Mouse (Mus musculus) embryonic stem cell, embryonic (primary cell): ENCODE data around the gene Smurf1.

ENCODE experiments used
- CTCF ChIA-PET, 4 experiments: fragments of 300-600 bp in 2 of 4; fragments of 350-600 bp in 2 of 4; sonication (Branson Sonifier 250); formaldehyde crosslinking; loops; one replicate each; lab custom pipeline; 2022; ENCODE audit warnings: inconsistent platforms in 2 of 4; lab: Charles Lee
- POLR2A ChIA-PET, 4 experiments: fragments of 300-600 bp in 2 of 4; fragments of 350-600 bp in 2 of 4; sonication (Branson Sonifier 250); formaldehyde crosslinking; loops; one replicate each; lab custom pipeline; 2022; ENCODE audit warnings: antibody characterized with exemption in 4 of 4, inconsistent platforms in 1 of 4; lab: Charles Lee

Gene Smurf1

DNA sequence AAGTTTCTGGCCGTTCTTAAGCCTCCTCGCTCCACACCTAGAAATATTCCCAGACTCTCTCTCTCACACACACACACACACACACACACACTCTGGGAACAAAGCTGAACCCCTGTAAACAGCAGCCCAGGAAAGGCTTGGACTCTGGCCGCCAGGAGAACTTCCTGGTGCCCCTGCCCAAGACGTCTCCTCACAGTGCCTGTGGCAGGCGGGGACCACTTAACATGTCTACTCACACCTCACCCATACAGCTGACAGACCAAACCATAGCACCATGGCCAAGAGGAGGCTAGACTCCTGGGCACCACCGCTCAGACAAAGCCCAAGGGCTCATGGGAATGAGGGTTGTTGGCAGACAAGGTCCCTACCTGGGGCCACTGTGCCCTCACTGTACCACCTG is 22.3 kb downstream of the Smurf1 start:
- POLR2A ChIA-PET = interaction anchor here in 2 of 4 experiments (0.7 to 1.7 kb wide), 4 partner anchors 9 to 20 kb away, joined by 3 to 5 read pairs (median 3); no protein-coding TSS in a partner anchor
- CTCF ChIA-PET = interaction anchor here in 2 of 4 experiments (1.0 to 1.5 kb wide), 3 partner anchors 16 to 90 kb away, joined by 3 to 5 read pairs (median 4); no protein-coding TSS in a partner anchor

- POLR2A ChIA-PET = interaction anchor here in 3 of 4 experiments (0.9 to 3.4 kb wide), 7 partner anchors 12 to 22 kb away, joined by 3 to 19 read pairs (median 3); no protein-coding TSS in a partner anchor
- CTCF ChIA-PET = interaction anchor here in 1 of 4 experiments (0.6 to 1.7 kb wide), 3 partner anchors 17 to 891 kb away, joined by 3 read pairs; no protein-coding TSS in a partner anchor
Measured at GRCm38 (mm10) chr5:144942431-144942830, 23.2 kb downstream of the Smurf1 start.

DNA sequence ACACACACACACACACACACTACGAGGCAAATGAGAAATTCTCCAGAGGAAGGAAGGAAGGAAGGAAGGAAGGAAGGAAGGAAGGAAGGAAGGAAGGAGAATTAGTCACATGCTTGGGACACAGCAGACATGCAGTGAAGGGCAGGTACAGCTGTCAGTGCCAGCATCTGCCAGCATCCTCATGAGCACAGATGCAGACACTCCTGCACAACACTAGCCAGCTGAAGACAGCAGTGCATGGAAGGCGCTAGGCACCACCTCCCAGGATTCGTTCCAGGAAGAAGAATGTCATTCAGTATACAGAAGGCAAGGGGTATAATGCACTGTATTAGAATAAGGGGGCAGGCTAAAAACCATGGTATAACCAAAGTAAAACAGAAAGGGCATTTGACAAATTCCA is 24.7 kb downstream of the Smurf1 start:
- POLR2A ChIA-PET = interaction anchor here in 2 of 4 experiments (0.8 to 3.4 kb wide), 5 partner anchors 10 to 24 kb away, joined by 3 to 19 read pairs (median 5); no protein-coding TSS in a partner anchor
- CTCF ChIA-PET = interaction anchor here in 1 of 4 experiments (0.6 kb wide), 1 partner anchor 495 kb away, joined by 7 read pairs; no protein-coding TSS in a partner anchor

DNA sequence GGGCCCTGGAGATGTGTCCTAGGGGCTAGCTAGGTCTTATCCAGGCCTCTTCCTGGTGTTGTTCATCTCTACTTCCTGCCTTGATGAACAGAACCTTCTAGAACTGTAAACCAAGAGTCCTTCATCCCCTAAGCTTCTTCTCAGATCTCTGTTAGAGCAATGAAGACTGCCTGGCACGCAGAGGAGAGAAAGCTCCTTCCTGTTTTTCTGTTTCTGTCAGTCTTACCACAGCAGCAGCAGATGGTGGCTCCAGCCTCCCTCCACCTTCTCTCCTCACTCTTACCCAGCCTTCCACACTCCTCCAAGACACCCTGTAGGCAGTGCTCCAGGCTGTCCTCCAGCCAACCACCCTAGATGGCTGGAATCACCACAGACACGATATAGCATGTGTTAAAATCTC is 28.3 kb downstream of the Smurf1 start:
- CTCF ChIA-PET = no interaction called here
- POLR2A ChIA-PET = no interaction called here

GRCm38 (mm10) chr5:144933486-144933885 is 32.2 kb downstream of the Smurf1 start:
- POLR2A ChIA-PET = interaction anchor here in 3 of 4 experiments (0.7 to 1.7 kb wide), 12 partner anchors 10 to 295 kb away, joined by 3 to 8 read pairs (median 3); partner anchors contain the start of gene Smurf1 (in 2 of the 3)
- CTCF ChIA-PET = no interaction called here

DNA sequence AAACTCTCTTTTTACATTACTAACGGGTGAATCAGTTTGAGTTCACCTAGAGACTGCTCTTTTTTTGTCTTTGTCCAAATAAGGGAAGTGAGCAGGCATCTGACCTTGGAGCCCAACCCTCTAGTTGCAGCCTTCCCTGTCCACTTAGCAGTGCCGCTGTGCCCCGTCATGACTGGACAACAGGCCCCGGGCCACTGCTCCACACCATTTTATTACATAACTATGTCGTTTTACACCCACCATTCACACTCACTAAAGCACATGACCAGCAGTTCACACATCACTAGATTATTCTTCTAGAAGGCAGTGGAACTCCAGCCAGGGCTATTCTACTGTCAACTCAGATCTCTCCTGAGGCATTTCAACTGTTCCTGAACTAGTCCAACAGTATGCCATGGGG is 33.8 kb downstream of the Smurf1 start:
- ChIA-PET POLR2A (interaction anchor here in 2 of 4 experiments (0.7 kb wide), 2 partner anchors 223 to 355 kb away, joined by 3 to 8 read pairs; no protein-coding TSS in a partner anchor), CTCF (no interaction called here)

GRCm38 (mm10) chr5:144928856-144929713 is 36.6 kb downstream of the Smurf1 start:
- ChIA-PET CTCF (interaction anchor here in 3 of 4 experiments (0.6 to 1.5 kb wide), 7 partner anchors 11 to 60 kb away, joined by 3 to 8 read pairs (median 5); no protein-coding TSS in a partner anchor), POLR2A (interaction anchor here in 3 of 4 experiments (0.6 to 2.2 kb wide), 13 partner anchors 11 to 377 kb away, joined by 3 to 11 read pairs (median 5); partner anchors contain the start of genes Arpc1a (in 1 of the 3) and Kpna7 (in 1 of the 3))

GRCm38 (mm10) chr5:144926275-144926674 is 39.4 kb downstream of the Smurf1 start:
- POLR2A ChIA-PET = interaction anchor here in 3 of 4 experiments (1.2 to 1.4 kb wide), 3 partner anchors 12 to 40 kb away, joined by 3 to 5 read pairs (median 3); partner anchors contain the start of gene Smurf1 (in 1 of the 3)
- CTCF ChIA-PET = interaction anchor here in 3 of 4 experiments (0.6 to 1.4 kb wide), 4 partner anchors 28 to 692 kb away, joined by 3 to 5 read pairs (median 3); no protein-coding TSS in a partner anchor

DNA sequence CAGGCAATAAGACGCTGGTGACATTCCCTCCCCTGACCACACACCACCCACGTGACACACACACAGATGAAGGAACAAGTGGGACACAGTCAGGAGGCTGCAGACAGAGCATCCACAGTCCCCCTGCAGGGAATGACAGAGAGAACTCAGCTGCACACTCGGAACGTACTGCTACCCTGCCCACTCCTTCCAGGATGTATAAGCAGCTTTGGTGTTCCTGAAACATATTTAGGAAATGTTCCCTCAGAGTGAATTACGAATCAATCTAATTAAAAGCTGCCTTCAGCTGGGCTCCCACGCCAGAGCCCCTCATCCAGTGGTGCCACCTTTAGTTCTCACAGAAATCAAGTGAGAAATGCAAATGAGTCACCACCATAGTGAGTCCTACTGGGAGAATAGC is 42.3 kb downstream of the Smurf1 start:
- CTCF ChIA-PET = interaction anchor here in 3 of 4 experiments (0.5 to 2.2 kb wide), 4 partner anchors 9 to 112 kb away, joined by 4 to 13 read pairs (median 6); no protein-coding TSS in a partner anchor

GRCm38 (mm10) chr5:144919790-144920189 is 45.9 kb downstream of the Smurf1 start:
- ChIA-PET CTCF (interaction anchor here in 2 of 4 experiments (0.7 to 2.0 kb wide), 3 partner anchors 12 to 44 kb away, joined by 3 to 6 read pairs (median 6); no protein-coding TSS in a partner anchor), POLR2A (interaction anchor here in 3 of 4 experiments (0.9 to 2.5 kb wide), 8 partner anchors 9 to 64 kb away, joined by 3 to 6 read pairs (median 4); no protein-coding TSS in a partner anchor)

More for the DNA sequence above, 42.3 kb downstream of the Smurf1 start:
- POLR2A ChIA-PET = interaction anchor here in 2 of 4 experiments (0.7 to 2.2 kb wide), 5 partner anchors 10 to 41 kb away, joined by 3 to 6 read pairs (median 3); no protein-coding TSS in a partner anchor

DNA sequence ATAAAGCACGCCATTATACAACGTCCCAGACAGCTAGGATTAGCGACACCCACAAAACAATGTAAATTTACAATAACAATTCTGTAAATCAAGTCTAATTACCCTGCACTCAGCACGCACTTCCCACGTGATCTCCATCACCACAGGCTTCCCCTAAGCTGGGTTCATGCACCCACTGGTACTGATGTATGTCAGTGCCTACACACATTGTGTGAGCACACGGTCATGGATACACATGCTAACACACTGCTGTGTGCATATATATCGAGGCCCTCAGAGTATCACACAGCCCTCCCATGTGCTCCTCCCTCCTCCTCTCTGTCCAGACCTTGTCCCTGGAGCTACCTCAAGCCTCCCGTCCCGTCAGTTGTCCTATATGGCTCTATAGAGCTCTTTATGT is 46.5 kb downstream of the Smurf1 start:
- ChIA-PET POLR2A (interaction anchor here in 2 of 4 experiments (0.8 to 2.5 kb wide), 5 partner anchors 8 to 64 kb away, joined by 3 to 6 read pairs (median 3); no protein-coding TSS in a partner anchor), CTCF (interaction anchor here (0.8 to 2.0 kb wide), 4 partner anchors 11 to 44 kb away, joined by 3 to 6 read pairs (median 4); no protein-coding TSS in a partner anchor)

DNA sequence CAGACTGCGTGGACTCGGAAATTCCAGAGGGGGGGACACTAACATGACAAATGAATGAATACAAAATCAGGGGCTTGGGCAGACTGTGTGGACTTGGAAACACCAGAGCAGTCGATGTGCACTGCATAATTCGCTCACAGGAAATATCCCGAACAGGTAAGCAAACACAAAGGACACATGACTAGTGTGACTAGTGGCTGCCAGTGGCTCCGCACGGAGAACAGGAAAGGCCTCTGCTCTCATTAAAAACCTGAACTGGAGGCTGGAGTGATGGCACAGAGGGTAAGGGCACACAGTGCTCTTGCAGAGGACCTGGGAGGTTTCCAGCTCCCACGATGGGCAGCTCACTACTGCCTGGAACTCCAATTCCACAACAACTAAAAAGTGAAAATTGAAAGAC is 47.4 kb downstream of the Smurf1 start:
- POLR2A ChIA-PET = interaction anchor here in 1 of 4 experiments (1.3 to 2.5 kb wide), 2 partner anchors 10 to 47 kb away, joined by 3 to 6 read pairs; no protein-coding TSS in a partner anchor
- CTCF ChIA-PET = interaction anchor here in 3 of 4 experiments (0.6 to 2.0 kb wide), 5 partner anchors 10 to 82 kb away, joined by 3 to 6 read pairs (median 3); no protein-coding TSS in a partner anchor

DNA sequence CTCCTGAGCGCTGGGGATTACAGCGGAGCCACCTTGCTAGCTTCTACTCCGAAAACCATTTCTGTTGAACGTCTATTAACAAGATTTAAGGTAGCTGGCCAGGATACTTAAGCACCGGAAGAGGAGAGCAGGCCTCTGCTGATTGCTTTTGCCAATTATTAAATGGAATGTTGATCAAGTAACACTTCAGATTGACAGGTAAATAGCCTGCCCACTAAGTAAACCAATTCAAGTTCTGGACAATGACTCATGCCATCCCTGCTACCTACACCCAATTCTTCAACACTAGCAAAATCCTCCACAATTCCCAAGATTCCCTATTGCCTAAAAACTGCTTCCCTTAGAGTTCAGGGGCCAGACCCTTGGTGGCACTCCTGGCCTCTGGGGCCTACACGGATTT is 48.5 kb downstream of the Smurf1 start:
- POLR2A ChIA-PET = interaction anchor here in 1 of 4 experiments (2.5 kb wide), 1 partner anchor 11 kb away, joined by 6 read pairs; no protein-coding TSS in a partner anchor

DNA sequence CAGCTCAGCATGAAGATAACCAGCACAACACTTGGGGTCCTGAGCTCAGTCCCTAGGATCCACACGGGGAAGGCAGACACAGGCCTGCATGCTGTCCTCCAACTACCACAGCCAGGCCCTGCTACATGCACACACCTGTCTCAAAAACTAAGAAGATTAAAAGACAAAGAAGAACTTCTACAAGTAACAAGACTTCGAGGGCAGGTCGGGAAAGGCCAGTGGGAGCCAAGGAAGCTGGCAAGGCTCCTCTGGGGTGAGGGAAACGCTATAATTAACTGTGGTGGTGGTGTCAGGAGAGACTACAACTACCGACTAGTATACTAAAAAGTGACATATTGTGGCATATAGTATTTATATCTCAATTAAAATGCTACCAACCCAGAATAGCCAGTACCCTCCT is 49.8 kb downstream of the Smurf1 start:
- ChIA-PET CTCF (interaction anchor here in 2 of 4 experiments (0.5 to 0.6 kb wide), 2 partner anchors 156 to 1557 kb away, joined by 3 to 5 read pairs; no protein-coding TSS in a partner anchor), POLR2A (interaction anchor here in 2 of 4 experiments (1.1 to 1.6 kb wide), 5 partner anchors 13 to 43 kb away, joined by 3 to 7 read pairs (median 4); no protein-coding TSS in a partner anchor)

More for the DNA sequence above, 48.5 kb downstream of the Smurf1 start:
- CTCF ChIA-PET = interaction anchor here in 1 of 4 experiments (1.2 kb wide), 1 partner anchor 81 kb away, joined by 3 read pairs; no protein-coding TSS in a partner anchor

- POLR2A ChIA-PET = interaction anchor here in 3 of 4 experiments (0.6 to 2.6 kb wide), 20 partner anchors 11 to 243 kb away, joined by 3 to 9 read pairs (median 4); partner anchors contain the start of gene Smurf1 (in 1 of the 3)
- CTCF ChIA-PET = interaction anchor here in 3 of 4 experiments (0.6 to 1.7 kb wide), 9 partner anchors 9 to 1692 kb away, joined by 3 to 7 read pairs (median 4); partner anchors contain the start of gene Tmem130 (in 1 of the 3)
Measured at GRCm38 (mm10) chr5:144914433-144914906, 51.2 kb downstream of the Smurf1 start.

- ChIA-PET CTCF (interaction anchor here in 2 of 4 experiments (0.6 to 1.7 kb wide), 6 partner anchors 9 to 201 kb away, joined by 3 to 5 read pairs (median 3); partner anchors contain the start of gene Tmem130 (in 1 of the 2)), POLR2A (interaction anchor here in 3 of 4 experiments (0.6 to 2.6 kb wide), 16 partner anchors 9 to 145 kb away, joined by 3 to 9 read pairs (median 4); partner anchors contain the start of gene Smurf1 (in 1 of the 3))
Measured at GRCm38 (mm10) chr5:144913923-144914322, 51.7 kb downstream of the Smurf1 start.

DNA sequence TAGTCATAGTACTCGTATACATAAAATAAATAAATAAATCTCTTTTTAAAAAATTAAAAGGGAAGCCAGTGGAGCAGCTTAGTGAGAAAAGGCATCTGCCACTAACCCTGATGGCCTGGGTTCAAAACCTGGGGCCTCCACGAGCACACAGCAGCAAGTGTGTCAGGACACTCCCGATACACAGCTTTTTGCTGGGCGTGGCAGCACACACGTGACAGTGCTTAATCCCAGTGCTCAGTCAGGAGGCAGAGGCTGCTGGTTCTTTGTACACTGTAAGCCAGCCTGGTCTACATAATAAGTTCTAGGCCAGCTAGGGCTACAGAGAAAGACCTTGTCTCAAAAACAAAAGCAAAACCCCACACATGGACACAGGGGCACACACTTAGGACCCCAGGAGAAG is 52.3 kb downstream of the Smurf1 start:
- POLR2A ChIA-PET = interaction anchor here in 3 of 4 experiments (0.6 to 2.6 kb wide), 10 partner anchors 9 to 75 kb away, joined by 3 to 8 read pairs (median 4); no protein-coding TSS in a partner anchor
- CTCF ChIA-PET = interaction anchor here in 2 of 4 experiments (0.6 to 1.7 kb wide), 3 partner anchors 36 to 201 kb away, joined by 3 to 5 read pairs (median 3); no protein-coding TSS in a partner anchor
